In genomic region chr9:42858576-42858975, GRCm38 (mm10) we compare ENCODE assay signal across 24 mouse cellular contexts.
A peak's percentile ranks its signal among the peaks of the same experiment; 100 is the strongest.
DNase-seq lines count a peak whose midpoint lies in the region; ATAC-seq and TF ChIP-seq lines count a peak whose summit lies in the region.
"Had no signal": no experiment of that assay in that cellular context is flagged by ENCODE, and none has a peak within 500 bp of the region (broad histone marks: within the 10 kb centered on the region; RNA-seq: fewer than 3 reads in every experiment).

No protein-coding gene starts in this region.

- in situ Hi-C loops in ES-E14 (cut with MboI; ENCODE audit: low sequenced_read_pairs in 2 of 2, unreplicated experiment in 2 of 2), result no loop called here

- TF ChIP-seq CTCF in kidney, postnatal 0 days (IDR thresholded peaks at IDR 0.05; ENCODE audit: low read depth), result no peak
- no peak for TF ChIP-seq CTCF in ES-Bruce4 (IDR thresholded peaks at IDR 0.05; ENCODE audit: low read depth, low read length)

- DNase-seq in kidney, postnatal 0 days (ENCODE audit: low spot score), result no peak
- DNase-seq in kidney, adult 18-20 months, result no peak
- no peak for DNase-seq in ES-E14 (ENCODE audit: low read depth, low spot score)
- DNase-seq in ZHBTc4 (ENCODE audit: low read depth, low spot score), result peak; percentile 58
- DNase-seq in heart, embryonic 10.5 days (ENCODE audit: low spot score), result no peak
- no peak for DNase-seq in adrenal gland, postnatal 36 days
- no peak for DNase-seq in frontal cortex, postnatal 14 days (ENCODE audit: low spot score in 2 of 2)
- DNase-seq: adrenal gland, postnatal 14 days; cerebellum, adult 11 months; cerebellum, adult 18-20 months; cerebellum, adult 8-10 months; cerebellum, adult 9-11 months; cerebellum, postnatal 14 days; cerebellum, postnatal 36 days; embryo, embryonic 11 days; forebrain, postnatal 0 days had no signal

- ATAC-seq in kidney, postnatal 0 days (replicated peaks; ENCODE audit: low FRiP score, low read depth), result 0 out of 2 replicates have a peak, but pooled peaks have one; percentile 21
- ATAC-seq: activated CD4-positive, CD25-positive, alpha-beta regulatory T cell, adult 4 months; forebrain, embryonic 13.5 days; forebrain, embryonic 15.5 days; forebrain, postnatal 0 days; Patski had no signal

- no peak overlapping the region for H3K27ac ChIP-seq in kidney, postnatal 0 days
- H3K27ac ChIP-seq in ES-Bruce4 (ENCODE audit: insufficient read depth, low read length) (peak overlapping the region; percentile 16; the same call in 1 of the 2 replicates), ES-E14 (ENCODE audit: insufficient read depth, low read depth, low read length, poor library complexity, severe bottlenecking) (peak overlapping the region; percentile 49)
- H3K27ac ChIP-seq in heart, embryonic 10.5 days, result no peak overlapping the region
- H3K27ac ChIP-seq: embryonic facial prominence, embryonic 10.5 days; embryonic facial prominence, embryonic 12.5 days; forebrain, embryonic 13.5 days; forebrain, embryonic 15.5 days had no signal

- 0 out of 2 replicates have a peak, but pooled peaks cover 5% of the 10 kb centered on the region for H3K4me1 ChIP-seq in kidney, postnatal 0 days (replicated peaks; ENCODE audit: insufficient read depth, low read length)
- H3K4me1 ChIP-seq in ES-Bruce4 (ENCODE audit: control insufficient read depth, insufficient read depth, low read length) (peaks cover 22% of the 10 kb centered on the region), ES-E14 (ENCODE audit: control insufficient read depth in 2 of 2, insufficient read depth in 2 of 2, low read length in 2 of 2, poor library complexity in 1 of 2) (peaks cover 29 to 42% of the 10 kb centered on the region in 2 experiments)
- peaks cover 2% of the 10 kb centered on the region; the same call in 1 of the 2 replicates for H3K4me1 ChIP-seq in heart, embryonic 10.5 days

- H3K9me3 ChIP-seq in kidney, postnatal 0 days (replicated peaks; ENCODE audit: low read length), result no peaks in the 10 kb centered on the region
- H3K9me3 ChIP-seq in ES-Bruce4 (replicated peaks; ENCODE audit: control insufficient read depth, insufficient read depth, low read length, poor library complexity, severe bottlenecking), result no peaks in the 10 kb centered on the region
- H3K9me3 ChIP-seq in ES-E14 (ENCODE audit: control insufficient read depth, insufficient read depth, low read depth, low read length), result no peaks in the 10 kb centered on the region
- no peaks in the 10 kb centered on the region for H3K9me3 ChIP-seq in heart, embryonic 10.5 days
- H3K9me3 ChIP-seq: embryonic facial prominence, embryonic 10.5 days; embryonic facial prominence, embryonic 12.5 days; forebrain, embryonic 13.5 days; forebrain, embryonic 15.5 days had no signal

- TF ChIP-seq EP300 in ES-Bruce4 (IDR thresholded peaks at IDR 0.05; ENCODE audit: insufficient read depth, low read depth, low read length), result no peak

- no peak overlapping the region for H3K9ac ChIP-seq in kidney, postnatal 0 days (ENCODE audit: low read depth, low read length)
- H3K9ac ChIP-seq in ES-Bruce4 (ENCODE audit: low read depth, poor library complexity, severe bottlenecking) (no peak overlapping the region), ES-E14 (ENCODE audit: insufficient read depth, low read depth, low read length, poor library complexity, severe bottlenecking) (no peak overlapping the region)
- H3K9ac ChIP-seq: embryonic facial prominence, embryonic 12.5 days; forebrain, embryonic 13.5 days; forebrain, embryonic 15.5 days; forebrain, postnatal 0 days had no signal

- no peak overlapping the region for H3K4me2 ChIP-seq in kidney, postnatal 0 days (ENCODE audit: low read length)
- H3K4me2 ChIP-seq: embryonic facial prominence, embryonic 12.5 days; forebrain, embryonic 13.5 days; forebrain, embryonic 15.5 days had no signal

- WGBS in kidney, postnatal 0 days, result 37% methylated on average over 3 of the region's 3 CpGs
- 58% methylated on average over 3 of the region's 3 CpGs for WGBS in heart, embryonic 10.5 days

- no peak for TF ChIP-seq POLR2A in ES-Bruce4 (IDR thresholded peaks at IDR 0.05; ENCODE audit: insufficient read depth, low read length)

- no peaks in the 10 kb centered on the region for H3K27me3 ChIP-seq in kidney, postnatal 0 days (ENCODE audit: insufficient read depth, low read length)
- no peaks in the 10 kb centered on the region for H3K27me3 ChIP-seq in ES-Bruce4 (ENCODE audit: control insufficient read depth, insufficient read depth, low read length, poor library complexity, severe bottlenecking)
- H3K27me3 ChIP-seq in heart, embryonic 10.5 days (ENCODE audit: insufficient read depth, poor library complexity, severe bottlenecking), result 0 out of 2 replicates have a peak, but pooled peaks cover 2% of the 10 kb centered on the region
- H3K27me3 ChIP-seq: embryonic facial prominence, embryonic 12.5 days; forebrain, embryonic 13.5 days; forebrain, embryonic 15.5 days; Patski had no signal

- no peak overlapping the region for H3K4me3 ChIP-seq in kidney, postnatal 0 days (replicated peaks; ENCODE audit: low read depth, low read length)
- H3K4me3 ChIP-seq in ES-Bruce4 (ENCODE audit: low read depth, low read length), result no peak overlapping the region
- H3K4me3 ChIP-seq in ES-E14 (ENCODE audit: insufficient read depth in 1 of 2, low read depth in 1 of 2, low read length in 2 of 2, poor library complexity in 1 of 2, severe bottlenecking in 1 of 2), result no peak overlapping the region
- no peak overlapping the region for H3K4me3 ChIP-seq in heart, embryonic 10.5 days
- H3K4me3 ChIP-seq: embryonic facial prominence, embryonic 10.5 days; embryonic facial prominence, embryonic 12.5 days; forebrain, embryonic 13.5 days; forebrain, embryonic 15.5 days had no signal

- H3K36me3 ChIP-seq in kidney, postnatal 0 days (ENCODE audit: insufficient read depth, low read length), result no peaks in the 10 kb centered on the region
- H3K36me3 ChIP-seq in ES-Bruce4 (ENCODE audit: control insufficient read depth, insufficient read depth, low read length, poor library complexity, severe bottlenecking) (no peaks in the 10 kb centered on the region), ES-E14 (ENCODE audit: control insufficient read depth, insufficient read depth, low read length, poor library complexity, severe bottlenecking) (no peaks in the 10 kb centered on the region)
- no peaks in the 10 kb centered on the region for H3K36me3 ChIP-seq in heart, embryonic 10.5 days
- H3K36me3 ChIP-seq: embryonic facial prominence, embryonic 10.5 days; embryonic facial prominence, embryonic 12.5 days; forebrain, embryonic 15.5 days; G1E had no signal

TF ChIP-seq in ES-E14, 5 proteins besides CTCF, POLR2A, EP300 and RAD21:
- TF ChIP-seq ZC3H11A (IDR thresholded peaks at IDR 0.05; ENCODE audit: borderline replicate concordance, low read depth, low read length) (no peak), MAFK (IDR thresholded peaks at IDR 0.05; ENCODE audit: insufficient read depth, low read depth, low read length) (0 out of 2 replicates have a peak, but pooled peaks have one; percentile 29), ZNF384 (IDR thresholded peaks at IDR 0.05; ENCODE audit: low read depth, low read length) (no peak), HCFC1 (IDR thresholded peaks at IDR 0.05; ENCODE audit: borderline replicate concordance, insufficient read depth, low read length) (no peak), CHD2 (IDR thresholded peaks at IDR 0.05; ENCODE audit: low read depth, low read length) (no peak)

Comparison
In these comparisons a context has a peak if more than half of its experiments do, and no peak if none do; other contexts are left out.
1. H3K27ac ChIP-seq: peak in ES-Bruce4 (single experiment) and ES-E14 (single experiment); none in kidney, postnatal 0 days (single experiment) and heart, embryonic 10.5 days (single experiment).